Mouse (Mus musculus) gastrocnemius, postnatal 14 days (tissue): ENCODE results near the gene Dok1. TPM values are rescaled to one million over a fixed set of nuclear protein-coding genes. Genes with fewer than 3 reads are reported as not detected.

Experiments
- DNase-seq: peaks from one replicate; pipeline ENCODE4 v3.0.0; 2021; ENCODE audit warnings: mixed read lengths
- intact Hi-C: fragments of 180-260 bp; cut with DNase I; formaldehyde crosslinking; loops from one replicate; pipeline ENCODE4 v1.15.1; 2025; ENCODE audit warnings: low total_unique reads
- long read RNA-seq, 2 experiments: library from polyadenylated mRNA; stranded (forward); transcript quantifications; one replicate each; pipeline ENCODE4 v2.0.0; 2021
- total RNA-seq, 2 experiments: library from RNA; stranded (reverse); gene quantifications; 2 replicates each; pipeline ENCODE4 v1.2.3; 2021

Gene Dok1
- total RNA-seq: 1 to 10 TPM; 5.0 to 7.1 TPM
- long read RNA-seq, experiment 1, partial matches to known transcripts: 0 of 1 reads
- long read RNA-seq, experiment 1, other reads (novel, unspliced or antisense): 1 of 1 reads
- long read RNA-seq, experiment 2, partial matches to known transcripts: 0 of 2 reads
- long read RNA-seq, experiment 2, other reads (novel, unspliced or antisense): 1 of 2 reads

DNA sequence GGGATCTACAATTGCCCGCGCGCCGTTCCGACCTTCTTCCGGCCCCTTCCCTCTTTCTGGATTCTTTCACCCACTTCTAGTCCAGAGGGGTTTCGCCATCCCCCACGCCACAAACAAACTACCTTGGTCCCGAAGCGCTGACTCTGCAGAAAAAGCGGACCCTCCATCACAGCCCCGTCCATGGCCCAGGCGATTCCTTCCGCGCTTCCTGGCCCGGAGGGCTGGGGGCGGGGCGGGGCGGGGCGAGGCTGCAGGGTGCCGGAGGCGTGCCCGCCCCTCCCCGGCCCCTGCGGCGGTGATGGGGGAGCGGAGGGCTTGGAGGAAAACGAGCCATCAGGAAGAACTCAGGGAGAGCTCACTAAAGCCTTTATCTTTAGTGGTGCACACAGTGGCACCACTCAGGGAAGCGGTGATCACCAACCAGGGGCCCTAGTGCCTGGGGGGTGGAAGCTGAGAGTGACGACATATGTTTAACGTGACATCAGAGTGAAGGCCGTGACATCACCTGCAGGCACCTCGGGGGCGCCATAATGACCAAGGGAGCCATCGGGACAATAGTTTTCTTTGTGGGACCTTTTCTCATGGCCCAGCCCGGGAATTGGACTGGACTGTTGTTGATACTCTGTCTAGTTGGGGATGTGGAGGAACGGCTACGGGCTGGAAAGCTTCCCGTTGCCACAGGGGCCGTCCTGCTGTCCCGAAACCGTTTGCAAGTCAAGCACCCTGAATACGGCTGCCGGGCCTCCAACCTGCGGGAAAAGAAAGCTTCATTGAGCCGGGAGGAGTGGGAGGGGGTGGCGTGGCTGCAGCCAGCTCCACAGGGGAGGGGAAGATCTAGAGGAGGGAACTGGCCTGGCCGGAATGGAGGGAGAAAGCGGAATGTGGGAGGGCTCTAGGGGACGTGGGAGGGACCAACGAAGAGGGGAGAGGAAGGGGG, at the start of gene Dok1, which contains the start of gene Loxl3:
Dok1 (minus strand) TSS at position 223 of the 937 bp plus-strand sequence.
Loxl3 (plus strand) TSS at position 925 of the 937 bp plus-strand sequence.
- intact Hi-C loops: no loop called here
- peak; percentile 83 for DNase-seq

DNA sequence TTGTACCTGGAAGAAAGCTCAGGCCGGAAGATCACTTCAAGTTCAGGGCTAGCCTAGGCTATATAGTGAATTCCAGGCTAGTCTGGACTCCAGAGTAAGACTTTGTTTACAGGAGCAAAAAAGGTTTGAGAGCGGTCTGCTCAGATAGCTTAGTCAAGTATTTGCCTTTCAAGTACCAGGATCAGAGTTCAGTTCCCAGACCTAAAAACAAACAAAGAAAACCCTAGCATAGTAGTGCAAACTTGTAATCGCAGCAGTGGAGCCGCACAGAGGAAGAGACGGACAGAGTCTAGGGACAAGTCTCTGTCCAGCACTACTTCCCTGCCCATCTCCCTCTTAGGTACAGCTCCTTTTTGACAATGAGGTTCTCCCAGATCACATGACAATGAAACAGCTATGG, 46.9 kb upstream of the Dok1 start:
- intact Hi-C loops: no loop called here
- no peak for DNase-seq

DNA sequence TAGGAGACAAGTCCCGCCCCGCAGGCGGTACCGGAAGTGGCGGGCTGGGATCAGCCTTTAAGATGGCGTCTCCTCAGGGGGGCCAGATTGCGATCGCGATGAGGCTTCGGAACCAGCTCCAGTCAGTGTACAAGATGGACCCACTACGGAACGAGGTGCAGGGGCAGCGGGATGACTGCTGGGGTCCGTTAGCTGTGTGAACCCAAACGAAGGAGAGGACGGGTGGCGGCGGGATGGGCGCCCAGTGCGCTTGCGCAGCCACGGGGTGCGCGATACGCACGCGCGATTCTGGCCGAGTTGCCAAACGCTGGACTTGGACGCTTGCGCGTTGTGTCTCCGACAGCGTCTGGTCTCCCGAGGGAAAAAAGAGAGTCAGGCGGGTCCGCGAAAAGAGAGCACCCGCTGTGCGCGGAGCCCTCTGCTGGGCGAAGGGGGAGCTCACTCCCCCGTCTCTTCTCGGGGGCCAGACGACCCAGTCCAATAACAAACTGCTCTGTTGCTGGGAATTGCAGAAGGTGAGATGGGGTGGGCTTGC, 45.1 kb upstream of the Dok1 start:
- intact Hi-C loops: no loop called here
- DNase-seq: peak; percentile 99

DNA sequence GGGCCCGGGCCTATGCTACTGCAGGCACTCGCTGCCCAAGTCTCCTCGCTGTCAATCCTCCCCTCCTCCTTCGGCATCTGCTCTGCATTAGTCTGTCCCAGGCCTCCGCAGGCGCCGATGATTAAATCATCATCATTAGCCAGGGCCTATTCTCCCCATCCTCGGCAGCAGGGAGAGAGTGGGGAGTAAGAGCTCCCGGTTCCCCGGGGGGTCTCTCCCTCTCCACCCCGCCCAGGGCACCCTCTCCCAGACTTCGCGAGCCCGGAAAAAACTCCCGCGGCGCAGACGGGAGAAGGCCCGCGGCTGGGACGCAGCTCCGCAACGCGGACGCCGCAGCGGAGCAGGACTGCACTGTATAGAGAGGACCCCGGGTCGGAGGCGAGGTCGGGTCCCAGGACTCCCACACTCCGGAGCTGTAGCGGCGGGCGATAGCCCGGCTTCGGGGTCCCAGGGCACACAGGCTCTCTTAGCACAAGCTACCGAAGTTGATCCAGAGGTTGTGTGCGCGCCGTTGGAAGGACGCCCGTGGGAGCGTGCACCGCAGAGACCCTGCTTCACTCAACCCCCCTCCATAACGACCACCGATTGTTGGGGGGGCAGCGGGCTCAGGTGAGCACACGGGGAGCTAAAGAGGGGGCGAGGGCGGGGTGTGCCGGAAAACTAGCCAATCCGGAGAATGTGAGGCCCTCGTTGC, 44.5 kb upstream of the Dok1 start, which contains the start of gene Pcgf1:
Pcgf1 (plus strand) TSS at position 240 of the 694 bp plus-strand sequence.
- intact Hi-C loops: no loop called here
- peak; percentile 38 for DNase-seq

DNA sequence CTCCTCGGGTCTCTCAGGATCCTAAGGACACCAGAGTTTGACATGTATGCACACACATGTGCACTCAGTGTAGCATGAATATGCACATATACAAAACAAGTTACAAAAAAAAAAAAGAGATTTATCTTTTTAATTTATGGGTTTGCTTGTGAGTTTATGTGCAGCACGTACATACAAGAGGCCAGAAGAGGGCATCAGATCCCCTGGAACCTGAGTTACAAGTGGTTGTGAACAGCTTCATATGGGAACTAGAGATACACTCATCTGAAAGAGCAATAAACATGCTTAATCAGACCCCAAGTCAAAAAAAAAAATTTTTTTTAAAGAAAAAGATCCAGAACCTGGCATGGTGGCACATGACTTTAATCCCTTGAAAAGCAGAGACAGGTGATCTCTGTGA, 41.7 kb upstream of the Dok1 start:
- intact Hi-C loops: no loop called here
- DNase-seq: no peak

DNA sequence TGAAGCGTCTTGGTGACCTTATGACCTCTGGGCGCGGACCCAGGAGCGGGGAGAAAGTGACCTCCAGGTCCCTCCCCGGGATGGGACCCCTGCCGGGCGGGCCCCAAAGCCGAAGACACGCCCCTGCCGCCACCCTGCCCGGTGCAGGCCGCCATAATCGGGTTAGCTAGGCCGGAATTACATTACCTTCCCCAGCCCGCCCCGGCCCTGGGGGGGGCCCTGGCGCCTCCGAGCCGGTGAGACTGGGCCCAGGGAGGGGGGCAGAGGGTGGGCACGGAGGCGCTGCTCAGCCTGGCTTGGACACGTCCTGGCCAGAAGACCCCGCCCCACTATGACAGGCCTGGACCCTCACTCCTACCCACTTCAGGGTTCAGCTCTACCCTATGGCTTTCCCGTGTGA, 37.9 kb upstream of the Dok1 start:
- intact Hi-C loops: no loop called here
- DNase-seq: no peak

DNA sequence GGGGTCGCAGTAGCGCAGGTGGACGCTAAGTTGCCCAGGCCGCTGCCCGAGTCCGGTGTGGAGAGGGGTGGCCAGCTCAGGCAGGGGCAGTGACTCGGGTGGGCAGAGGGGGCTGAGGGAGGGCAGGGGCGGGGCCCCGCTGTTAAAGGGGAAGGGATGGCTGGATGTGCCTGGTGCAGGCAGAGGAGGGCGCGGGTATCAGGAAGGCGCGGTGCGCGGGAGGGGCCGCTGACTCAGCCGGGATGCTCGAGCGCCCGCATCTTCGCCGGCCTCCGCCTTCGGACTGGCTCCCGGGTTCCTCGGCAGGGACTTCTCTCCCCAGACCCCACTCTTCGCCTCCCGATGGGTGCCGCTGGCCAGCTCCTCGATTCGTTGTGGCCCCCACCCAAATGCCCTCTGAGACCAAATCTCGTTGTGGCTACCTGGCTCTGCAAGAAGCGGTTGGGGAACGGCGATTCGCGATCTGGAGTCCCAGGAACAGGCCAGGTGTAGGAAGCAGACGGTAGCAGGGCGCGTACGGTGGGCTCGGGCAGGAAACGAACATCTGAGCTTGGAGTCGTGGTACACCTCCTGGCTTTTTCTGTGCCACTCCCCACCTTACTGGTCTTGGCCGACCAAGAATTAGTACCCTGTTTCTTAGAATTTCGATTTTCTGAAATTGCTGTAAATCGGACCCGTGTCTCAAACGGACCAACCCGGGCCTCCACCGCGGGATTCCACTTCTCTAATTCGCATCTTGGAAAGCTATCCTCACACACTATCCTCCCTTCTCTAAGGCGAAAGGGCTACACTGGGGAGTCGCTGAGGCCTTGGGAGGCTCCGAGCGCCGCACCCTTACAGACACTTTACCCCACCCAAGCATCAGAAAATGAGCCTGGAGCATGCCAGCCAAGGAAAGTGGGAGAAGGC, 37.3 kb upstream of the Dok1 start:
- intact Hi-C loops: no loop called here
- DNase-seq: no peak

DNA sequence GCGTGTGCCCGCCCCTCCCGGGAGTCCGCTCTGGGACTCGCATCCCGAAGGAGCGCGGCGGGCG, 36.8 kb upstream of the Dok1 start, which contains the start of gene Tlx2:
Tlx2 (minus strand) TSS at position 47 of the 64 bp plus-strand sequence.
- intact Hi-C loops: no loop called here
- DNase-seq: no peak

DNA sequence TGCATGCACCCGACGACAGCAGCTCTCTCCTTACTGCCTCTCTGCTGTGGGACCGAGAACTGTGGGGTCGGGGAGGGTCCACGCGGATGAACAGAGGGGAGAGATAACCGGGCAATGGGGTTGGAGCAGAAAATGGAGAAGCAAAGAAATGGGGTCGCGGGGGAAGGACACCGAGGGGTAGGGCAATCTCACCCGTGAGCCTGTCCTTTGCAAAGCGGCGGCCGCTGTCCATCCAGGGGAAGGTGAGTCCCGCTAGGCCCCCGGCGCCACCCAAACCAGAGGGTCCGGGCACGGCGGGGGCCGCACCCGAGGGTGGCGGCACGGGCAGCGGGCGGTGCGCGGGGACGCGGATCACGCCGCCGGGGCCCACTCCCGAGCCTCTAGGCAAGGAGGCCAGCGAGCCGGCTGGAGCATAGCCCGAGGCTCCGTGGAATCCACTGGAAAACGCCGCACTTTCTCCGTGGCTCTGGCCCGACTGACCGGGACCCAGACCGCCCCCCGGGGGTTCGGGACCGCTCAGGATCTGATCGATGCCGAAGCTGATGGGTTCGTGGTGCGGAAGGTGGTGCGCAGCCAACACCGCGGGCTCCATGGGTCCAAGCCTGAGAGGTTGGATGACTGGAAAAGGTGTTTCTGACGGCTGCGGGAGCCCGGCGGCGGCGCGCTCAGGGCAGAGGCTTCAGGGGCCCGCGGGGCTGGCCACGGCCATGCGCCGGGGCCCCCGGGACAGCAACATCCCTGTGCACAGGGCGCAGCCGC, 36.4 kb upstream of the Dok1 start:
- no peak for DNase-seq
- intact Hi-C loops: no loop called here

DNA sequence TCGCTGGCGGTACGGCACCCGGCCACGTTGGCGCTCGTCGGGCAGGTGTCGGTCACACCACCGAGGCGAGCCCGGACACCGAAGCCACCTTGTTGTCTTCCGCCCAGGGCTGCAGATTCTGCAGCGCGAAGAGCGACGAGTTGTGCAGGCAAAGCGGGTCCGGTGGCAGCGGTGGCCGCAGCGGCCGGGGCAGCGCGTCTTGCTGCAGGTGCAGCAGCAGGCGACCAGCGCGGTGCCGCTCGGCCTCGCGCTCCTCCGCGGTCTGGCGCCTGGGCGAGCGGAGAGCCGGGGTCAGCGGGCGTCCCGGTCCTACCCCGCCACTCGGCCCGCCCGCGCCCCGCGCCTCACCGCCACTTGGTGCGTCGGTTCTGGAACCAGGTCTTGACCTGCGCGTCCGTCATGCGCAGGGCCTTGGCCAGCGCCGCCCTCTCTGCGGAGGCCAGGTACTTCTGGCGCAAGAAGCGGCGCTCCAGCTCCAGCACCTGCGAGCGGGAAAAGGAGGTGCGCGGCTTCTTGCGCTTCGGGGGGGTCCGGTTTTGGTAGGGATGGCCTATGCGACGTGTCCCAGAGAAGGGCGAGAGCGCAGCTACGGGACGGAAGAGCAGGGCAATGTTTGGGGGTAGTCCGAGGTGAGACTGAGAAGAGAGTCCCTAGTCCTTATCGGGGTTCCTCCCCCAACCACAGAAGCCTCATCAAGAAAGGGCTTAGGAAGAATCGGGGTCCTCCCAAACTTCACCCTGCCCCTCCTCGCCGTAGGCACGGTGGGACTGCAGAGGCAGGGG, 35.6 kb upstream of the Dok1 start:
- intact Hi-C loops: no loop called here
- no peak for DNase-seq

DNA sequence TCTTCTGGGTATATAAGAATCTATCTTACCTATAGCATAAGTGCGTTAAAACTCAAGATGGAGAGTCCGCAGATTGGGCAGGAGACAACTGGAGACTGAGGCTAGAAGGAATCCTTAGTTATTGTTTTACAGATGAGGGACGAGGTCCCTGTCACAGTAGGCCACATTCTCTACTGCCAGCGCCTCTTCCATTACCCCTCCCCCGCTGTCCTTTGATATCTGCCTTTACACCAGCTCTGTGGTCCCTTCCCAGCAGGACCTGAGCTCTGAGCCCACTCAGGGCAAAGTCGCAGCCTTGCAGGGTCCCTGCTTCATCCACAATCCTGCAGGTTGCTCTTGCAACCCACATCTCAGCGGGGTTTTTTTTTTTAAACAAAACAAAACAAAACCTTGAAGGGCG, 35.0 kb upstream of the Dok1 start:
- intact Hi-C loops: no loop called here
- DNase-seq: no peak

DNA sequence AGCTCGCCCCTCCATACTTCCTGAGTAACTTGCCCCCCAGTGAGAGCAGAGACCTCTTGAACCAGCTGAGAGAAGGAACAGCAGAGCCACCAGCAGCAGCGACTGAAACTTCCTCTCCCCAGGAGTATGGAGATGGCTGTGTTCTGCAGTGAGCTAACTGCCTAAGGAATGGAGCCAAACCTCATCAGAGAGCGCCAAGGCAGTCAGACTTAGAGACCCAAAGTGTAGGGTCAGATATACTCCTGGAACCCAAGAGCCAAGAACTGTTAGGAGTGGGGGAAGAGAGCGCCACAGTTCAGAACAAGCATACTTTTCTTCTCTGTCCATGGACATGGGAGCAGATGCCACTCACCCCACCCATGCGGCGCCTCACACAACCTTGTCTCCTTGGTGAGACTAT, 33.2 kb upstream of the Dok1 start:
- intact Hi-C loops: no loop called here
- DNase-seq: no peak

DNA sequence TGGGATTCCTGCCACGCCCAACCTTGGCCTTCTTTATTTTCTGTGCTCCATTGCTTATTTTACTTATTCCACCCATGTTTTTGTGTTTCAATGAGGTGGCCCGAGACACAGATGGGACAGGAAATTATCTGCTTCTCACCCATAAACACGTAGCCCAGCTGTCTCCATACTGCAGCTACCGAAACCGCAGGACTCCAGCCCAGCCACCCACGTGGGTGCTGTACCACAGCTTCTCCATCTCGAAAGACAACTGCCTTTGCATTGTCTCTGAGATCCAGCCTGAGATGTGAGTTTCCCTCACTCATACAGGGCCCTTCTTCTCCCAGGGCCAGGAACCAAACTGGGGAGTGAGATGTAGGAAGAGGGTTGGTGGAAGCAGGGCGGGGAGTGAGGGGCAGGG, 32.7 kb upstream of the Dok1 start:
- intact Hi-C loops: no loop called here
- no peak for DNase-seq

DNA sequence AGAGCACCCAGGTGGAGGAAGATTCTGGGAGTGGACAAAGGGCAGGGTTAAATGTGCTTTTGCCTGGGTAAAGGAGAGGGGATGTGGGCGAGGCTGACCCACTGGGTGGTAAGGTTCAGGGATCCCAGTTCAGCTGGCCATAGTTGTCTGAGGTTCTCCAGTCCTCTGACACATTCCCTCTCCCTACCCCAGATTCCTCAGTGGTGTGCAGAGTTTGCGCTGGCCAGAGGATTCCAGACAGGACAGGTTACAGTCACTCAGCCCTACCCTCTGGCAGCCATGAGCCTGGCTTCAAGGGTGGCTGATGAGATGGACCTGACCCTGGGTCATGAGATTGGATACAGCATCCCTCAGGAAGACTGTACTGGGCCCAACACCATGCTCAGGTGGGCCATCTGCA, 25.5 kb upstream of the Dok1 start:
- DNase-seq: no peak
- intact Hi-C loops: no loop called here

DNA sequence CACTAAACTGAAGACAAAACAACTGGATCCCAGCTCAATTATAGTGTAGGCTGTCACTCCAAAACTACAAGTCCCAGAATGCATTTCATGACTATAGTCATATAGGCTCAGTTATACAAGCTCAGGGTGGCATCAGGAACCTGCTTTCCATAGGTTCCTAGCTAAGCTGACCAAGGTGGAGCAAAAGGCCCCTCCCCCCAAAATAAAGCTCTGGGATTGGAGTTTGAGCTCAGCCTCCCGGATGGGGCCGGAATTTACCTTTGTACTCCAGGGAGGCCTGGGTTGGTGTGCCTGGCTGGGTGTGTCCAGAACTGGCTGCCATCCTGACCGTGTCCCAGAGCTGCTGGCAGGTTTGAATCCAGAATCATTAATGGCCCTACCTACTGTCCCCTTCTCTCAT, 24.5 kb upstream of the Dok1 start, which contains the start of gene Dqx1:
Dqx1 (plus strand) TSS at position 55 of the 400 bp plus-strand sequence.
- no peak for DNase-seq
- intact Hi-C loops: no loop called here

DNA sequence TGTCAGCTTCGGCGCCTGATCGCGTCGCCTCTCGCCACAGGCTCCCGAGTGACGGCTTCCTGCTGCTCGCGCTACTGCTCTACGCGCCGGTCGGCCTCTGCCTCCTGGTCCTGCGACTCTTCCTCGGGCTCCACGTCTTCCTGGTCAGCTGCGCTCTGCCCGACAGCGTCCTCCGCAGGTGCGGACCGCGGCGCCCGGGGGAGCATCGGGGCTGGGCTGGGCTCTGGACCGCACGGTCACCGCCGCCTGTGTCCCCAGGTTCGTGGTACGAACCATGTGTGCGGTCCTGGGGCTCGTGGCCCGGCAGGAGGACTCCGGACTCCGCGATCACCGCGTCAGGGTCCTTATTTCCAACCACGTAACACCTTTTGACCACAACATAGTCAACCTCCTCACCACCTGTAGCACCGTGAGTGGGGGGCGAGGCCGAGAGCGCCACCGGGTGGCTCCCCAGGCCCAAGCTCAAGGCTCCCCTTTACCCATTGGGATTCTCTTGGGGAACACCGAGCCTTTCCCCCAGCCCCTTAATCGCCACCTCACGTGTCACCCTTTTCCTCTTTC, 21.7 kb upstream of the Dok1 start, which contains the start of gene Htra2:
Htra2 (minus strand) TSS at position 403 of the 561 bp plus-strand sequence.
- no peak for DNase-seq
- intact Hi-C loops: no loop called here

DNA sequence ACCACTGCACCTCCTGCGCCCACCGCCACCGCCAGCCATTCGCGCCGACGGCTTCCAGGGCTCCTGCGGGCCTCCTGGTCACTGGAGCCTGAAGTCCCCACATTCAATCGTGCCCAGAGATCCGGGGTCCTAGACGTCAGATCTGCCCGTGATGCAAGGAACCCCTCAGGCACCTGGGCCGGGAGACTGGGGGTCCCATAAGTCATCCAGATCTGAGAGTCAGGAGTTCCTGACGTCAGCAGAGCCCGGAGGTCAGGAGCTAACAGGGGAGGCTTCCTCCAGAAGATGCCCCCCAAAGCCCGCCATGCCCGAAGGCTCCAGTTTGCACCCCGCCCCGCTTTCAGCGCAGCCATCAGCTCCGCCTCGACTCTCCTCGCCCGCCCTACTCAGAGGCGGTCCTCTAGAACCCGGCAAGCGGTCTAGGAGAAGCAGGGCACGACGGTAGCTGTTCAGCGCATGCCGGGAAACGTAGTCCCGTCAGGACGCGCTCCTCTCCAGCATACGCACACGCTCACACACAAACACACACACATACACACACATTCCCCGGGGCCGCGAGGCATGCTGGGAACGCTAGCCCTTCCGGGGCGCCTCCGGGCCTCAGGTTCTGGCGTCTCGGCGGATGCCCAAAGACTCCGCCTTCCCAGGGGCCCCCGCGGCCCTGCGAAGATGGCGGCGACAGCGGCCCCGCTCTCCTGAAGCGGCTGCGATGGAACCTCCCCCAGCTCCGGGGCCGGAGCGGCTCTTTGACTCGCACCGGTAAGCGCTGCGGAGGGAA, 21.0 kb upstream of the Dok1 start, which contains the start of gene Aup1:
Aup1 (plus strand) TSS at position 448 of the 778 bp plus-strand sequence.
- intact Hi-C loops: no loop called here

More for the DNA sequence above, 21.0 kb upstream of the Dok1 start, which contains the start of gene Aup1:
- DNase-seq: peak; percentile 95
